Mouse (Mus musculus): ENCODE results near the gene Rnf185. TPM values are rescaled to one million over a fixed set of nuclear protein-coding genes. Genes with fewer than 3 reads are reported as not detected.

Gene Rnf185
- polyA plus RNA-seq, 1 experiment from 2014 or later = 19.4 TPM

DNA sequence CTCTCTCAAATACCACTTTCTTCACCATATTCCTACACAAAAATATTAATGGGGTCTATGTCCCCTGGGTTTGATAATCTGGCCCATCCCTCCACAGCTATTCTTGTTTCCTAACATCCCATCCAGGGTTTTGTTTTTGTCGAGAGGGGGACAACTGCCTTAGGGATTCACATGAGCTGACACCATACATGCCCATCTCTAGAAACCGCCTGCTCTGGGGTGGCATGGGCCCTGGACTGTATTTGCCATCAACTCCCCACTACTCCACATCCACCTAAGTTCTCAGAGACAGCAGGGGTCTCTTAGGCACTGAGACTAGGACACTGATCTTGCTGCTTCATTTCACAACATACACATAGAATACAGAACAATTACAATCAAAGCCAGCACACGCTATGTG, 20.6 kb downstream of the Rnf185 start:
- 92% methylated on average over 3 of the region's 3 CpGs for WGBS
- H3K27ac ChIP-seq (replicated peaks) = no peak overlapping the region
- no peak for DNase-seq (ENCODE audit: low spot score)
- no peak for ATAC-seq (ENCODE audit: low FRiP score, low TSS enrichment)
- TF ChIP-seq CTCF (IDR thresholded peaks at IDR 0.05; ENCODE audit: low read depth) (no peak), EP300 (optimal IDR thresholded peaks at IDR 0.05) (no peak)
- H3K9me3 ChIP-seq (ENCODE audit: control insufficient read depth, low read length) = no peaks in the 10 kb centered on the region
- no peaks in the 10 kb centered on the region for H3K4me1 ChIP-seq (replicated peaks; ENCODE audit: control insufficient read depth, insufficient read depth)
- no peak overlapping the region for H3K4me2 ChIP-seq (replicated peaks; ENCODE audit: low read depth)
- H3K27me3 ChIP-seq (ENCODE audit: control insufficient read depth, insufficient read depth, low read length) = no peaks in the 10 kb centered on the region
- H3K36me3 ChIP-seq (ENCODE audit: control insufficient read depth, insufficient read depth, low read length) = no peaks in the 10 kb centered on the region
- H3K4me3 ChIP-seq (ENCODE audit: low read depth, low read length) = no peak overlapping the region
- H3K9ac ChIP-seq (ENCODE audit: low read length) = no peak overlapping the region

DNA sequence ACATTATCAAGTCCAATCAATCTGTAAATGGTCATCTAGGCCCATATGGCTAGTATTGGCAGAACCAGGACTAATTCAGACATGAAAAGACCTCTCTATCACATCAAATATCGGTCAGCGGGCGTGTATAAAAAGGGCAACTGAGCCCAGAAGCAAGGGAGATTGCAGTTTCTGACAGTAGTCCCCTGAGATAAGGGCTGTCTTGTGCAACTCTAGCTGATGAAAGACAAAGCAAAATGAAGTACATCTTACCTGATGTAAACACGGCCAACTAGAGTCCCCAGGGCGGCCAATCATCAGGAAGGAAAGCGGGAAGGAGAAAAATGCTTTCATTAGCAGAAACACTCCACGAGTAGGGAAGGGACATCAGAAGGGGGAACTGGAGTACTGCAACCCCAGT, 23.5 kb downstream of the Rnf185 start:
- H3K36me3 ChIP-seq (ENCODE audit: control insufficient read depth, insufficient read depth, low read length) = peaks cover 10% of the 10 kb centered on the region
- H3K4me2 ChIP-seq (replicated peaks; ENCODE audit: low read depth) = no peak overlapping the region
- no peaks in the 10 kb centered on the region for H3K4me1 ChIP-seq (replicated peaks; ENCODE audit: control insufficient read depth, insufficient read depth)
- WGBS = 84% methylated on average over 7 of the region's 7 CpGs
- DNase-seq (ENCODE audit: low spot score) = no peak
- no peak for ATAC-seq (ENCODE audit: low FRiP score, low TSS enrichment)
- H3K9me3 ChIP-seq (ENCODE audit: control insufficient read depth, low read length) = no peaks in the 10 kb centered on the region
- no peak overlapping the region for H3K4me3 ChIP-seq (ENCODE audit: low read depth, low read length)
- H3K9ac ChIP-seq (ENCODE audit: low read length) = no peak overlapping the region
- no peak for TF ChIP-seq CTCF (IDR thresholded peaks at IDR 0.05; ENCODE audit: low read depth)
- TF ChIP-seq EP300 (optimal IDR thresholded peaks at IDR 0.05) = no peak
- H3K27ac ChIP-seq (replicated peaks) = no peak overlapping the region
- no peaks in the 10 kb centered on the region for H3K27me3 ChIP-seq (ENCODE audit: control insufficient read depth, insufficient read depth, low read length)

DNA sequence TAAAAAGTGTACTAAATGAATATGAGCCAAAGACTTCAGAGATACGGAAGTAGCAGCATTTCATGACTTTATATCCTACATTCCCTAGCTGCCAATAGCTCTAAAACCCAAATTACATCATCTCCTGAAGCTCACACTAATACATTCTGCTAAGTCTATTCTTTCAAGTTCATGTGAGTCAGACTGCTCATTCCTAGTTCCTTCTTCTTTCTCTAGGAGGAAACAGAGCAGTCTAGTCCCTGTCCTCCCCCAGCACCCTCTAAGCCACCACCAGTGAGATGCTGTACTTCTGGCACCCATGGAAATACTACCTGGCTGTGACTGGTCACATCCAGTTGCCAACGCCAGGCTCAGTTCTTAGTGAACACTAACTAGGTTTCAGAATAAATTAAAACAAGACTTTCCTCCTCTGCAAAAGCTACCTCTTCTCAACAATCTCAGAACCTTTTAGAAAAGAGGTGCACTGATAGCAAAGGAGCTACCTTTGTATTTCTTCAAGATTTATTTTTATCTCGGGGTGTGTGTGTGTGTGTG, 24.4 kb downstream of the Rnf185 start:
- H3K9ac ChIP-seq (ENCODE audit: low read length) = no peak overlapping the region
- no peaks in the 10 kb centered on the region for H3K4me1 ChIP-seq (replicated peaks; ENCODE audit: control insufficient read depth, insufficient read depth)
- peaks cover 10% of the 10 kb centered on the region for H3K36me3 ChIP-seq (ENCODE audit: control insufficient read depth, insufficient read depth, low read length)
- no peak for DNase-seq (ENCODE audit: low spot score)
- WGBS = 71% methylated on average over 3 of the region's 3 CpGs
- no peaks in the 10 kb centered on the region for H3K9me3 ChIP-seq (ENCODE audit: control insufficient read depth, low read length)
- ATAC-seq (ENCODE audit: low FRiP score, low TSS enrichment) = no peak
- no peak overlapping the region for H3K4me2 ChIP-seq (replicated peaks; ENCODE audit: low read depth)
- H3K27ac ChIP-seq (replicated peaks) = no peak overlapping the region
- TF ChIP-seq EP300 (optimal IDR thresholded peaks at IDR 0.05) (no peak), CTCF (IDR thresholded peaks at IDR 0.05; ENCODE audit: low read depth) (no peak)
- H3K4me3 ChIP-seq (ENCODE audit: low read depth, low read length) = no peak overlapping the region
- no peaks in the 10 kb centered on the region for H3K27me3 ChIP-seq (ENCODE audit: control insufficient read depth, insufficient read depth, low read length)

DNA sequence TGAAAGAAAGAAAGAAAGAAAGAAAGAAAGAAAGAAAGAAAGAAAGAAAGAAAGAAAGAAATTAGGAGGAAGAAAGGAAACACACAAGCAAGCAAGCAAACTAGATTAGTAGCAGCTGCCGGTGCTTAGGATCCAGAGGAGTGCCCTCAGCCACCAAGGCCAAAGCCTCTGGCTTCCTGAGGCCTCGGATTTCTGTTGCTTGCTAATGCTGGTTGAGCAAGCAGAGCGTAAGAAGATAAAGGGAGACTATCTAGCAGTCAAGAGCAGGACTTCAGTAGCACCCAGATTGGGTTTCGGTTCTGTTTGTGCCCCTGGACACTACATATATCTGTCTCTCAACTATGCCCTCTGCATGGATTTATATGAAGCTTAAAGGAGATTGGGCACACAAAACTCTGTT, 29.9 kb downstream of the Rnf185 start:
- Histone ChIP-seq H3K36me3 (ENCODE audit: control insufficient read depth, insufficient read depth, low read length) (peaks cover 10% of the 10 kb centered on the region), H3K27ac (replicated peaks) (no peak overlapping the region), H3K4me2 (replicated peaks; ENCODE audit: low read depth) (no peak overlapping the region), H3K4me1 (replicated peaks; ENCODE audit: control insufficient read depth, insufficient read depth) (no peaks in the 10 kb centered on the region), H3K9me3 (ENCODE audit: control insufficient read depth, low read length) (no peaks in the 10 kb centered on the region), H3K4me3 (ENCODE audit: low read depth, low read length) (no peak overlapping the region), H3K27me3 (ENCODE audit: control insufficient read depth, insufficient read depth, low read length) (no peaks in the 10 kb centered on the region), H3K9ac (ENCODE audit: low read length) (no peak overlapping the region)
- TF ChIP-seq CTCF (IDR thresholded peaks at IDR 0.05; ENCODE audit: low read depth) (no peak), EP300 (optimal IDR thresholded peaks at IDR 0.05) (no peak)
- DNase-seq (ENCODE audit: low spot score) (no peak), ATAC-seq (ENCODE audit: low FRiP score, low TSS enrichment) (no peak)
- WGBS = 75% methylated on average over 4 of the region's 4 CpGs

- TF ChIP-seq EP300 (optimal IDR thresholded peaks at IDR 0.05) = no peak
- TF ChIP-seq CTCF (IDR thresholded peaks at IDR 0.05; ENCODE audit: low read depth) = no peak
- no peaks in the 10 kb centered on the region for H3K4me1 ChIP-seq (replicated peaks; ENCODE audit: control insufficient read depth, insufficient read depth)
- ATAC-seq (ENCODE audit: low FRiP score, low TSS enrichment) = no peak
- H3K4me2 ChIP-seq (replicated peaks; ENCODE audit: low read depth) = no peak overlapping the region
- H3K9ac ChIP-seq (ENCODE audit: low read length) = no peak overlapping the region
- no peaks in the 10 kb centered on the region for H3K27me3 ChIP-seq (ENCODE audit: control insufficient read depth, insufficient read depth, low read length)
- no peaks in the 10 kb centered on the region for H3K9me3 ChIP-seq (ENCODE audit: control insufficient read depth, low read length)
- 70% methylated on average over 4 of the region's 4 CpGs for WGBS
- H3K27ac ChIP-seq (replicated peaks) = no peak overlapping the region
- no peak overlapping the region for H3K4me3 ChIP-seq (ENCODE audit: low read depth, low read length)
- peaks cover 3% of the 10 kb centered on the region; the same call in 1 of the 2 replicates for H3K36me3 ChIP-seq (ENCODE audit: control insufficient read depth, insufficient read depth, low read length)
- DNase-seq (ENCODE audit: low spot score) = no peak
These were observed 33.4 kb downstream of the Rnf185 start for GRCm38 (mm10) chr11:3418741-3419140.

- Histone ChIP-seq H3K4me3 (ENCODE audit: low read depth, low read length) (no peak overlapping the region), H3K27ac (replicated peaks) (no peak overlapping the region), H3K36me3 (ENCODE audit: control insufficient read depth, insufficient read depth, low read length) (peaks cover 3% of the 10 kb centered on the region; the same call in 1 of the 2 replicates), H3K4me1 (replicated peaks; ENCODE audit: control insufficient read depth, insufficient read depth) (no peaks in the 10 kb centered on the region), H3K9me3 (ENCODE audit: control insufficient read depth, low read length) (no peaks in the 10 kb centered on the region), H3K27me3 (ENCODE audit: control insufficient read depth, insufficient read depth, low read length) (no peaks in the 10 kb centered on the region), H3K4me2 (replicated peaks; ENCODE audit: low read depth) (no peak overlapping the region), H3K9ac (ENCODE audit: low read length) (no peak overlapping the region)
- ATAC-seq (ENCODE audit: low FRiP score, low TSS enrichment) (no peak), DNase-seq (ENCODE audit: low spot score) (no peak)
- WGBS = 70% methylated on average over 6 of the region's 6 CpGs
- TF ChIP-seq CTCF (IDR thresholded peaks at IDR 0.05; ENCODE audit: low read depth) = no peak
- TF ChIP-seq EP300 (optimal IDR thresholded peaks at IDR 0.05) = no peak
These were observed 34.4 kb downstream of the Rnf185 start for GRCm38 (mm10) chr11:3417795-3418194.
